Mouse (Mus musculus): ENCODE results near the gene Gm20422.

DNA sequence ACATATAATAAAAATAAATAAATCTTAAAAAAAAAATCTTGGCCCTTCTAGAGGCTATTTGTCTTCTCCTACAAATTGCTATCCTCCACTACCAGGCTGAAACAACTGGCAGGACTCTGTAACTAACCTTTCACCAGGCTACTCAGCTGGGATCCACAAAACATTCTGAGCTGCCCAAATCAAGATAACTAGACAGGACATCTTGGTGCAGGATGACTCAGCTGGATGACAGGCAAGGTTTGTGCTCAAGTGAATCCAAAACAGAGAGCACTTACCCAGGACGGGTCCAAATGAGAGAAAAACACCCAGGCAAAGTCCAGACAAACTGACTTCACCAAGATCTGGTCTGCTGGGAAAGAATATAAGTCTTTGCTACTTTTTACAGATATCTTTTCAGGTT is 39.2 kb downstream of the Gm20422 start:
- TF ChIP-seq HCFC1 (IDR thresholded peaks at IDR 0.05; ENCODE audit: borderline replicate concordance, insufficient read depth, low read length) (no peak), MAFK (IDR thresholded peaks at IDR 0.05; ENCODE audit: insufficient read depth, low read depth, low read length) (no peak), CHD2 (IDR thresholded peaks at IDR 0.05; ENCODE audit: low read depth, low read length) (no peak), ZC3H11A (IDR thresholded peaks at IDR 0.05; ENCODE audit: borderline replicate concordance, low read depth, low read length) (no peak)

Measured in ES-E14 (cell line).